Mouse (Mus musculus): ENCODE data around the gene Lrrc4c.

Lrrc4c gene

DNA sequence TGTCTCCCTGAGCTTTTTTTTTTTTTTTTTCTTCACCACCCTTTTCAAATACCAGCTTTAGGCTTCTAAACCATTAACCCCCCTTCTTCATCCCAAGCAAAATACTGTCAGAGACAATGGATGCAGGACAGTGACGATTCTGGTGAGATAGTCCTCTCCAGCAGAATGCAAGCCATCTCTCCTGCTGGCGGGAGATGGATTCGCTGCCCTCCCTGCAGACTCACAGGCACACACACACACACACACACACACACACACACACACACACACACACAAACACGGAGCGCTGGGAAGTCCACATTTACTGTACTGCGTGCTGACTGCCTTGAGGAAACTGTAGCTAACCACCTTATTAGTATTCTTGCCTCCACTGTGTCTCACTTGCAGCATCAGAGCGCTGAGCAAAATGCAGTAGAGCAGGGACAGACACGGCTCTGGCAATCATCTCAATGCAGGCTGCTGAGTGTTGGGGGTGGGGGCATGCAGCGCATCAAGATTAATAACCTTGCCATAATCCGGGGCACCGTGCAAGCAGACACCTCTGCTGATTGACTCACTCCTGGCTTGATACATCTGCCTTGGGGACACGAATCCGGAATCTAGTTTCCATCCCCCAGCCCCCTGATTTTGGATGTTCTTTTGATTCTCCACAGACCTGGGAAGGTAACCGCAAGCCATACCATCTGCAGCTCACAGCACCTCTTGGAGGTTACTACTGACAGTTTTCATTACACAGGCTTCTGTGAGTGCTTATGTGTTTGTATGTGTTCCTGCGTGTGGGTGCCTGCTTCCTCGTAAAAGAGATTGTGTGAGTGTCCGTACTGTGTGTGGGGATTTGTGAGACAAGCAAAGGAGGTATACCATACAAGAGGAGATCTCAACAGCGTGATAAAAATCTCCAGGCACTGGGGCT lies at the start of gene Lrrc4c:
Gene Lrrc4c, plus strand, starts transcription at position 783 of the 913 bp plus-strand sequence.
- peak; percentile 77 for DNase-seq

DNA sequence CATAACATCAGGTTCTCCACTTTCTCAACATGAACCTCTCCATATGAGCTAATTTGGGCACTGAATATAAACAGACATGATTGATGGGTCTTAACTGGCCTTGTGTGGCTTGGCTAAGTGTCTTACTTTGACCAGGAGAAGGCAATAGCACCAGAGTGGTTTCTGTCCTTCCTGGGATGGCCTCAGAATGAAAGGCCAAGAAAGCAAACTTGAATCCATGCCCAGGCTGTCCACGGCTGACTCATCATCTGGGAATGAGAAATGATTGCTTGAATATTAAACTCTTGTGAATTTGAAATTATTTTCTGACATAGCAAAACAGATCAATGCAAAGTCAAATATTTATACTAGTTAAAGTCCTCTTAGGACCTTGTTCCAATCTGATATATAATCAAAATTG lies 42.9 kb upstream of the Lrrc4c start:
- no peak for DNase-seq

DNA sequence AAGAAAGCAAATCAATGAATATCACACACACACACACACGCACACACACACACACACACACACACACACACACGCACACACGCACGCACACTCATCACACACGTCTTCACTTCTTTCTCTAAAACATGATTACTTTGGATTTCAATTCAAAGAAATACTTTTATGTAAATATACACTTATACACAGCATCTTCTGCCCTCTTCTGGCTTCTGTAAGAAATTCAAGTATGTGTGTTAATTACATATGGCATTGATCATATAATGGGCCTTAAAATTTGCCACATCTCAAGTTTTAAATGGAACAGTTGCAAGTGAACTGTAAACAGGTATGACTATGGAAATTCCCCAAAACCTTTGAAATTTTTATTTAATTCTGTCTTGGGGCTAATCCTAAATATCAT lies 35.0 kb upstream of the Lrrc4c start:
- DNase-seq = no peak

DNA sequence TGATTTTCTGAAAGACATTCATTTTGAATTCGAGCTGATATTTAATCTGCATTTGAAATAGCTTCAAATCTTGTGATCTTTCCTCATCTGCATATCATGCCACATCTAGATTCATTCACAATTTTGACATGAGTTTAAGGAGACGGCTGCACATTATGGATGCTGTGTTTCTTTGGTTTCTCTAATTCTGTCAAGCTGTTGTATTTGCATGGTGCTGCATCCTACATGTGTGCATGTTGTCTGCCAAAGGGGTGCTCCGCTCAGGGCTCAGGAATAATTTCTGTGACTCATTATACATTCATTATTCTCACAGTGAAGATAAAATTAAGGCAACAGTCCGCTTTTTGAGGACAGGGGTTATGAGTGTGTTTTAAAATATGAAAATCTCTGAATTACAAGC lies 30.5 kb upstream of the Lrrc4c start:
- no peak for DNase-seq

DNA sequence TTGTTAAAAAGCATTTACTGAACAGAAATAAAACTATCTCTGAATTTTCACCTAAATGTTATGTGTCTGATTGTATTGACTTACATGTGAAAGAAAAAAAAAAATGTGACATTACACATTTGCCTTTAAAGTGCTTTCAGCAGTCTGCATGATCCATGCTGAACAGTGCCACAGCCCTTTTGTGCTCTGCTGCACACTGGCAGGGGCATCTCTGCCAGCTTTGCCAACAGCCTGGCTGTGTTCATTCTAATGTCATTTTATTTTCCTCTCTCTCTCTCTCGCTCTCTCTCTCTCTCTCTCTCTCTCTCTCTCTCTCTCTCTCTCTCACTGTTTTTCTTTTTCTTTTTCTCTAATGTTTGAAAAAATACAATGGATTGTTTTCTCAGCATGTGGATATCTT lies 27.4 kb upstream of the Lrrc4c start:
- no peak for DNase-seq

DNA sequence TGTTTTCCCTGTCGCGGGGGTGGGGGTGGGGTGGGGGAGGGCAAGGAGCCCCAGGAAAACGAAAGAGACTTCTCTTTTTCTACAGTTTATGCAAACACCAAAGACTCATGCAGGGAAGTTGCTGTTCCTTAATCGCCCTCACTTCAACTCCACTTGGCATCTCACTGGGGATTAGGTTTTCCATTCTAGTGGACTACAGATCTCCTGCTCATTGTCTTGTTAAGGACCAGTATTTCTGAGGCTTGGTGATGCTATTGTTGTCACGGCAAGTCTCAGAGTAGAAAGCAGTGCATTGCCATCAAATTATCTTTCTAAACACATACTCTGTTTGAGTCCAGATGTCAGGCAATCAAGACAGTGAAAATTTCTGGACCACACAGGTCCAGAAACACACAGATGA lies 2.9 kb upstream of the Lrrc4c start:
- no peak for DNase-seq

DNA sequence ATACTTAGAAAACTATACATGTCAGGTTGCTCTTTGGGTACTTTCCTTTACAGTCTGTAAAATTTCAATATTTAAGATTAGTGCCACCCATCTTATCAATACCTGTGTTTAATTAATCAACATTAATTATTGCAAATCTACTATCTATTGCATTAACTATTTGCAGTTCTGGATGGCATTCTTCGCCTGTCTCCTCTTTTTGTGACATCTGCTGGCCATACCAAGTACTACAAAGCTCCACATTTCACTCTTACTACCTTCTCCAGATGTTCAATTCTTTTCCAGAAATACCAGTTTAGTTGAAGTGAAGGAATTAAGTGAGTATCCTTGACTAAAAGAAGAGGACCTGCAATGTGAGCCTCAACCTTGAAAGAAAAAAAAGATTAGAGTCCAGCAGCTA lies 1.4 kb upstream of the Lrrc4c start:
- DNase-seq = no peak

DNA sequence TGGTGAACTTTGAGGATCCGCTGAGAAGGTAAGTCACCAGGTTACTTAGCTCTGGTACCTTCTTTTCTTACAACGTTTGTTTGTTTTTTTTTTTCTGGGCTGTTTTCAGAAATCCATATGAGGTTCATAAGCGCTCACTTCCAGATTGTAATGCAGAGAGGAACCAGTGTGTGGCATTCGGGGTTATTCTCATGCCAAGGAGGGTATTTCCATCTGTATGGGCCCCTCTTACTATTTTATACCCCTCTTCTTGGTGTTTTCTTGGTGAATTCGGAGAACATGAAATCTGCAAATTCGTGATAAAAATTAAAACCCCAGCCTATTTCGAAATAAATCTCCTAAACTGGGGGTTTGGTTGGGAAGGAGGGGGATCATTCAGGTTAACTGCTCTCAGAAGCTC lies 587 bp downstream of the Lrrc4c start:
- peak; percentile 32 for DNase-seq

DNA sequence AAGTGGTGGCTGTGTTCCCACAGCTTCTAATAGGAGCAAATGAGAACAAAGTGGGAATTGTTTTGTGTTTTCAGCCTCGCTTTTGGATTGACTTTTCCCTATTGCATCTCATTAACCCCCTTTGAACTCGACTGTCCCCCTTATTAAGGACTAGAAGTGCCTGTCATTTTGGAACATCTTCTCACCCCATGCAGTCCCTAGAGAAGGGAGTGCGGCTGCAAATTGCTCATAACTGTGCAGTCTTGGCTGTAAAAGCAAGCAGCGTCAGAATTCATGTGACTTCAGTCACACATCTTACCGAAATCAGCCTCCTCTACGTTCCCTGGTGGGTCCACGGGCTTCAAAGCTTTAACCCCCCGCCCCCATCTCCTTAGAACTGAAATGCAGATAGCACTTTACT lies 1.2 kb downstream of the Lrrc4c start:
- DNase-seq = peak; percentile 54

DNA sequence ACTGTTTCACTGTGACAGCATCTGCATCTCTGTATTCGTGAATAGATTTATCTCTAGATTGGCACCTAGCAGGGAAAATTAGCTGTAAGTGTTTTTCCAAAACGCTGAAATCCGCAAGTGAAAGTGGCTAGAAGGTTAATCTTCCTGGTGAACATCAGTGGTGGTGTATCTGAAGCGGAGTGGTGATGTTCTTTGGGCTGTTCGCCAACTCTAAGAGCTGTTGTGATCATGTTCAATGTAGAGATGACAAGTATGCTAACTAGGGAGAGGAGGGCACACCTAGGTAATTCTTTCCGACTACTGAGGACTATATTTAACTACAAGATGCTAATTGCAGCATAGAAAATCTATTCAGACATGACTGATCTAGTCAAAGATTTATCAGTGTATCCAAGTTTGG lies 1.7 kb downstream of the Lrrc4c start:
- peak; percentile 37 for DNase-seq

DNA sequence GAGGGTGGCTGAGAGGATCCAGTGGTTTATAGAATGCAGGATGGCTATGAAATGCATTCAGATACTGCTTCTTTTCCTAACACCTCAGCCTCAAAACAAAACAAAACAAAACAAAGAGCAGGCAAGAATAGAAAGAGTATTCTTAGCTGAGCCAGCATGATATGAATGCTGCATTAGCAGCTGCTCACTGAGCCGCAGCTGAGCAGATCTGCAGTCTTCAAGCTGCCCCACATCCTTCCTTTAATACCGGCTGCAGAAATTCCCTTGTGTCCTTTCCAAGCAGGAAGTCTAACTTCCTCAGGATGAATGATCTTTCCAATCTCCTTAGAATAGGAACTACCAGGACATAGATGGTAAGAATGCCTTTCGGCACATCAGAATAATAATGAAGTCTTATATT lies 16.7 kb downstream of the Lrrc4c start:
- no peak for DNase-seq

DNA sequence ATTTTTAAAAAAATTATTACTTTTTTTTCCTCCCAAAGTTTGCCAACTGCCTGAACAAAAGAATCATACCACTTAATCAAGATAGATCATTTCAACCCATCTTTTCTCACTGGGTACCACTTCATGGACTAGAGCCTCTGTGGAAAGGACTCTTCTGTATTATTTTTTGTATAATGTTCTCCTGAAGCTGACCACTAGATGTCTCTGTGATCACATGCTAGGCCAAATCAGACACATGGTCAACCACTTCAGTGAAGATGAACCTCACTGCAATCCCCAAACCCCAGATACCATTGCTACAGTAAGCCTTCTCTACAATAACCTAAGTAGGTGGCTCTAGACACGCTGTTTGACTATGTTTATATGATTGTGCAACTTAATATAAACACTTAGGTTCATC lies 19.4 kb downstream of the Lrrc4c start:
- DNase-seq = peak; percentile 18

DNA sequence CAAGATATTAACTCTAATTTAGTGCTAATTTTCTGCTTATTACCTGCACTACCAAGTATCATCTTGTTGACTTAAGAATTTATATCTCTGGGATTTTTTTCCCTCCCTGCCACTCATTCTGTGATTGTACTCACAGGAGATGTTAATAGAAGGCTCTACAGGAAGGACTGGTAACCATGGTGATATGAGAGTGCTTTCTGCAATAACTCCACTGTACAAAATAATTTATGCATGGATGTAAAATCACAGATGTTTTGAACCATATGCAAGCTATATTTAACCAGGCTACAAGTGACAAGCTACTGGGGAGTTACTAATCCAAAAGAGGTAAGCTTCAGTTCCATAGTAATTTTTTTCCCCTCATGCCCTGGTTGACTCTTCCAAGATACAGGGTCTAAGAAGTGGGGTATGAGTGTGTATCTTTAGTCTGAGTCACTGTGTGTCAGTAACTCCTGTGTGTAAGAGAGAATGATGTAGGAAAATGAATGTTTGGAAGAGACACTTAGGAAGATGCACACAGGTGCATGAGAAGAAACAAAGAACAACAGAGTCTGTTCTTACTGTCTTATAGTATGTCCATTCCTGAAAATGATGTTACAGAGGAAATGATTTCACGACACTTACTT lies 83.3 kb downstream of the Lrrc4c start:
- no peak for DNase-seq

DNA sequence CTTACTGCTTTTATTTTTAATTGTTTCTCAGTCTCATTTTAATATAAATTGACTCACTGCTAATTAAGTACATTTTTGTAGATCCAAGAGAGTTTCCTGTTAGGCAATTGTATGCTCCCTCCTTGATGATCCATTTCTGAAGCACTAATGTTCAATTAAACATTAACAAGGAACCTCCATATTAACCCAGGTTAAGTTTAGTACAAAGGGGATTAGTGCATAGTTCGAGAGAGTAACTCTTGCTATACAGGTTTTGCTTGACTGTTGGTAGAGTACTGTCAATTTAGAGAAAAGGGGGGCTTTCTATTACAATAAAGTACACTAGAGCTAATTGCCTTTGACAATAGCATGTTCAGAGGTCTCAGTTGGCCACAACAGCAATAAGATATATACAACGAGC lies 84.5 kb downstream of the Lrrc4c start:
- DNase-seq = no peak

DNA sequence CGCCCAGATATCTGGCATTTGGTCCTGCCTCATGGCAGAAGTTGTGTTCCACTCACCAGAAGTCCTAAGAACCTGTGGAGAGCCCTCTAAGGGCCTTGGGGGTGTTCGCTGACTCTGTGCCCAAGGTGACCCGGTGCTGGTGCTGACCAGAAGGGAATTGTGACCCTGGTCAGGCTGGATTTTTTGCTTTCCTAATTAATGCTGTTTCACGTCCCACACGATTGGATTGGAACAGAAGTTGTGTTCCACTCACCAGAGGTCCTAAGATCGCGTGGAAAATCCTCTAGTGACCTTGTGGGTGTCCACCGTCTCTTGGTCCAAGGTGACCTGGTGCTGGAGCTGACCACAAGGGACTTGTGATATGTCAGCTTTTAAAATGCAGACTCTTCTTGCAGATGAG lies 88.9 kb downstream of the Lrrc4c start:
- DNase-seq = no peak

DNA sequence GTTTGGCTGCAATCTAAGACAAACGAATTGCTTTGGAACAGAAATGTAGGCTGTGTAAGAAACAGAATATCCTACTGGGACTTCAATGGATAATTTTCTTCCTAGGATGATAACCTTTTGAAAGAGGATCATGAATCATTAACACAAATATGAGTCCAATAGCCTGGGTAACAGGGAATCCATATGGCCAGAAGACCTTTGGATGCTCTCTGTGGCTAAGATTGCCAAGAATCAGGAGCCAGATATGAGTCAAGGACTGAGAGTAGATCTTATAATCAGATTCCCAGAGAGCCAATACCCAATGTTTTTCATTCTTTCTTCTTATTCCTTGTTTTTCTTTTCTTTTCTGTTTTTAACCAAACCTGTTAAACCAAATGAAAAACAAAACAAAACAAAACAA lies 93.2 kb downstream of the Lrrc4c start:
- DNase-seq = no peak

DNA sequence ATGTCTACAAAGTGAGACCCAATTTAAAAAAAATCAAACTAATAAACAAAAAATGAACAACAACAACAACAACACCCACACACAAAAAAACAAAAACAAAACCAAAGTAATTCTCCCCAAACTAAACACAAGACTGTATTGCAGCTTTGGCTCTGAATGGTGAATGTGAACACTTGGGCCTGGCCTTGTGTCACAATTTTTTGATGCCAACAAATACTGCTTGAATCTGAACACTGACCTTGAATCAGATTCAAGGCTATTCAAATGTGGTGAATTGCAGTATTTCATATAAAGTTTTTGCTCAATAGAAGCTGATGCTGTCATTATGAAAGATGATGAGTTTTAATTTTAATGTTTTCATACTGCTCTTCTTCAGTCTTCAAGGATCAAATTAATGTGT lies 143.6 kb downstream of the Lrrc4c start:
- no peak for DNase-seq

DNA sequence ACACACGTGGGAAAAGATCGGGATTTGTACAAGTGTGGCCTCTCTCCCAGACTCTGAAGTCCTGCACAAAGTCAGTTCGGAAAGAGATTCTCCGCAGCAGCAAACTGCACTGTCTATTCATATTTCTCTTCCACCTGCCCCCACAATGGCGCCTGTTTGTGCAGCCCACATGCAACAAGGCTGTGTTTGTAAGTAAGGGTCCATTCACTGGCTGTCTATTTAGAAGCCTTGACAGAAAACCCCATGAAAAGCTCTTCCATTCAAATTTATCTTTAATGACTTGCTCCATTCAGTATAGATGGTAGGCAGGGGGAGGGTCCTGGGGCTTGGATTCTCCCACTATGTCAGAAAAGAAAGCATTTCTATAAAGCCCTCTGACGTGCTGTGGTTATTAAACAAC lies 157.7 kb downstream of the Lrrc4c start:
- DNase-seq = no peak

DNA sequence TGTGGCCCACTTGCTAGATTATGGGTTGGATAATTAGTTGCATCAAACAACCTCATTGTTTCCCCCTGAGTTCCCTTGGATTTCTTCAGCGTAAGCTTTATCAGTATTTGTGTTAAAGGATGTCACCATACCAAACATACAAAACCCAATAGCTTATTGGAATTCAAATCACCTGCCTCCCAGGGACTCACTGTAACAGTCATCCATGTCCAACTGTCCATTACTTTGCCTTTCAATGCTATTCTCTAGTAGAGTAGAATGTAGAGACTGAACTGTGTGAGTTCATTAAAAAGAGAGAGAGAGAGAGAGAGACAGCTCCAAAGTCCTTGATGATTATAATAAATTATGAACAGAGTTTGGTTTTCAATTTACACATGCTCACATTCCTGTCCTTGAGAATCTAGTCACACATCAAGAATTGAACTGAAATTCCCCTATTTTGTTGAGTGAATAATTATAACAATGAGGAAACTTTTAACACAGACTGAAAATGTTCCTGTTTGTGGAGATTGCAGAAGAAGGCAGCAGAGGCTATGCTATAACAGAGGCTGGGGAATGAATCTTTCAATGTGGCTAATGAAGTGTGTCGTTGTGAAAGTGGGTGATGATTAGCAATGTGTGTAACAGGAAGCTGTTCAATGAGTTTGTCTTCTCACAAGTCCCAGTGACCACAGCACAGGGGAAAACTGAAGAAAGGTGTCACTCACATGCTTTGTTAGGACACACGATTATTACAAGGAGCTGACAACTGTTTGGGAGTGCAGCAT lies 181.3 kb downstream of the Lrrc4c start:
- no peak for DNase-seq

DNA sequence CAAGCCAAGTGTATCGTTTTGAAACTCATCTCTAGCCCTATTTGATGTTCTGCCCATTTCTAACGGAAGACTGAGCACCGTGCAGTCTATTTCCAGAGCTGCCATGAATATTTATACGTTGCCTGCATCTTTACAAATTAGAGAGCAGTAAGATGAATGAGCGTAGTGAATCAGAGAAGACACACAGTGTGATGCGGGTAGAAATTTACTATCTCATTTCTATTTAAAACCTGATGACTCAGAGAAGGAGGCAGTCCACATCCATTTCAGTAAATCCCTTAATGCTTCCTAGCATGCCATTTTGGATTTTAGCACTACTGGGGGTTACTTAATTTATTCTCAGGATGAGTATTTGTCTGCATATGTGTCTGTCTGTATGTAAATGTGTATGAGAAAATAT lies 186.2 kb downstream of the Lrrc4c start:
- DNase-seq = no peak

DNA sequence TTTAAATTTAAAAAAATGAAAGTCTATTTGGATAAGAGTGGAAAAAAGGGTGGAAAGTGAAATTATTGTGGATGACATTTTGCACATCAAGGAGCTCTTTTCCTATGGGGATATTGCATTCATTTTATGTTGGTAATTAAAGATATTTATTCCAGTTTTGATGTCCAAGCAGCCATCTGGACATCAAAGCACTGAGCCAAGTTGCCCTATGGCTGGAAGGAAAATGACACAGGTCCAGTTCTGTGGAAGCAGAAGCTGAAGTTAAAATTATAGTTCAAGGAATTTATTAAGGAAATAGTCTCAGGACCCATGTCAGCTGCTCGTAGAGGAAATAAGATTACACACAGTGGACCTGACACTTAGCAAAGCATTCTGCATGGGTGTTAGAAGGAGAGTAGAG lies 187.7 kb downstream of the Lrrc4c start:
- DNase-seq = peak; percentile 67

DNA sequence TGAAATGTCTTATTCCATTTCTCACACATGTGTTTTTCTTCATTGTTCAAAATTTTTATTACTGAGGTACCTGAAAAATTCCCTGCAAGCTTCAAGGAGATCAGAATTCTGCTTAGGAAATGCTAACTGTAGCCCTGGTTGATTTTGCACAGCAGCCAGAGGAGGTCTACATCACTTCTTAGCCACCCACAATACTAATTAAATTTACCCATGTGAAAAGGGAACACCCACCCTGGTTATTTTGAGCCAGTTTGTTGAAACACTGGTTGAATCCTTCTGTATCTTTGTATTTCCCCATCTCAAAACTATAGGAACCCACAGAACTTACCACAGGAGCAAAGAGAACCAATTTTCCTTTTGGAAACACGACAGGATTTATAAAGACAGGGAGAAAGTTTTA lies 191.0 kb downstream of the Lrrc4c start:
- no peak for DNase-seq

DNA sequence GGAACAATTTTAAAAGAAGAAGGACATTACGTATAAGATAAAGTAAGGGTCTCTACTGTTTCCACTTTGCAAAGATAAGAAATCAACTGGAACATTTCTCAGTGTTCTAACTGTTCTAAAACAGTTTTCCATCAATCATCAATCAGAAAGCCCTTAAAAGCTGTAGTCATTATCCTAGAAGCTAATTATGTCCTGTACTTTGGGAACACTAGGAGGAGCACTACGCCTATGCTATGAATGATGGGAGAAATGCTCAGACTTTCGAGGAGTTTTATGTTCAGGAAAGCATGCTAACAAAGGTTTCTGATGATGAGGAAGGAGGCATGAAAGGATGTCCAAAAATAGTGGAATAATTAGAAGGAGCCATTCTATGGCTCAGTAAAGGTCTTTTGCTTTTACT lies 219.5 kb downstream of the Lrrc4c start:
- DNase-seq = no peak

DNA sequence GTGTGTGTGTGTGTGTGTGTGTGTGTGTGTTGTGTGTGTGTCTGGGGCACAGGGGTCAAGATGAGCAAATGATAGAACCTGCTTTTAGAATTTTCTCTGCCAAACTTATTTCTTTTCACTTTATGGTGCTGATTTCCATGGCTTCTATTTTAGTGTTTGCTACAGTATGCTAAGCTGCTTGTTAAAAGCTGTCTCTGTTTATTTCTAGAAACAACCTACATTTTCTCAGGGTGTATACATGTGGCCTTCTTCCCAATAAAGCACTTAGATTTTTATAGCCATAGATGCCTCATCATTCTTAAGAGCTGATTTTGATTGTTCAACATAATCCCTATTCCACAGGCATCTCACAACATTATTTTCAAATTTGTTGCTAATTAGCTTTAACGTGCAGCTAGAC lies 229.2 kb downstream of the Lrrc4c start:
- no peak for DNase-seq
